Mouse (Mus musculus): ENCODE measurements around the gene BC030500. TPM values are rescaled to one million over a fixed set of nuclear protein-coding genes. Genes with fewer than 3 reads are reported as not detected.
A peak's percentile ranks its signal among the peaks of the same experiment; 100 is the strongest.

Gene BC030500
- polyA plus RNA-seq, 1 experiment from 2014 or later, result 18.5 TPM

- no peaks in the 10 kb centered on the region for H3K27me3 ChIP-seq (replicated peaks; ENCODE audit: control insufficient read depth, insufficient read depth, low read length)
- ATAC-seq, result peak; percentile 73; the same call in 1 of the 2 replicates
- WGBS, result 64% methylated on average over 1 of the region's 1 CpGs
- no peak overlapping the region for H3K4me2 ChIP-seq (ENCODE audit: low read length)
- no peaks in the 10 kb centered on the region for H3K36me3 ChIP-seq (ENCODE audit: control insufficient read depth, insufficient read depth, low read length)
- H3K9ac ChIP-seq (ENCODE audit: low read depth, low read length), result no peak overlapping the region
- H3K27ac ChIP-seq (ENCODE audit: low read depth, low read length), result no peak overlapping the region
- no peak overlapping the region for H3K4me3 ChIP-seq (ENCODE audit: low read length)
- no peaks in the 10 kb centered on the region for H3K4me1 ChIP-seq (ENCODE audit: control insufficient read depth, insufficient read depth, low read depth, low read length)
- no peaks in the 10 kb centered on the region for H3K9me3 ChIP-seq (ENCODE audit: control insufficient read depth, low read length)
These were observed 19.5 kb downstream of the BC030500 start for GRCm38 (mm10) chr8:58931066-58931465.

- H3K9ac ChIP-seq (ENCODE audit: low read depth, low read length), result no peak overlapping the region
- H3K4me3 ChIP-seq (ENCODE audit: low read length), result no peak overlapping the region
- no peak overlapping the region for H3K4me2 ChIP-seq (ENCODE audit: low read length)
- H3K4me1 ChIP-seq (ENCODE audit: control insufficient read depth, insufficient read depth, low read depth, low read length), result no peaks in the 10 kb centered on the region
- peaks cover 3% of the 10 kb centered on the region for H3K9me3 ChIP-seq (ENCODE audit: control insufficient read depth, low read length)
- H3K36me3 ChIP-seq (ENCODE audit: control insufficient read depth, insufficient read depth, low read length), result no peaks in the 10 kb centered on the region
- WGBS, result 93% methylated on average over 4 of the region's 4 CpGs
- H3K27ac ChIP-seq (ENCODE audit: low read depth, low read length), result no peak overlapping the region
- H3K27me3 ChIP-seq (replicated peaks; ENCODE audit: control insufficient read depth, insufficient read depth, low read length), result no peaks in the 10 kb centered on the region
- ATAC-seq, result no peak
These were observed 32.2 kb downstream of the BC030500 start for GRCm38 (mm10) chr8:58943773-58944172.

GRCm38 (mm10) chr8:58957195-58957739 is 45.7 kb downstream of the BC030500 start:
- Histone ChIP-seq H3K4me3 (ENCODE audit: low read length) (no peak overlapping the region), H3K9me3 (ENCODE audit: control insufficient read depth, low read length) (no peaks in the 10 kb centered on the region), H3K27me3 (replicated peaks; ENCODE audit: control insufficient read depth, insufficient read depth, low read length) (no peaks in the 10 kb centered on the region), H3K4me2 (ENCODE audit: low read length) (no peak overlapping the region), H3K36me3 (ENCODE audit: control insufficient read depth, insufficient read depth, low read length) (no peaks in the 10 kb centered on the region), H3K9ac (ENCODE audit: low read depth, low read length) (no peak overlapping the region), H3K27ac (ENCODE audit: low read depth, low read length) (no peak overlapping the region), H3K4me1 (ENCODE audit: control insufficient read depth, insufficient read depth, low read depth, low read length) (no peaks in the 10 kb centered on the region)
- 55% methylated on average over 5 of the region's 5 CpGs for WGBS
- ATAC-seq, result no peak

Other genes with a start within 250 kb of the BC030500 start
- gene Galntl6, start 885 bp downstream of the BC030500 start, polyA plus RNA-seq (2015; fragmentation: Nextera tagmentation; extraction: Ambion mirVana), result 15.3 and 18.6 TPM in 2 replicates